7 mouse cellular contexts compared by ENCODE assay signal in the genomic region with DNA sequence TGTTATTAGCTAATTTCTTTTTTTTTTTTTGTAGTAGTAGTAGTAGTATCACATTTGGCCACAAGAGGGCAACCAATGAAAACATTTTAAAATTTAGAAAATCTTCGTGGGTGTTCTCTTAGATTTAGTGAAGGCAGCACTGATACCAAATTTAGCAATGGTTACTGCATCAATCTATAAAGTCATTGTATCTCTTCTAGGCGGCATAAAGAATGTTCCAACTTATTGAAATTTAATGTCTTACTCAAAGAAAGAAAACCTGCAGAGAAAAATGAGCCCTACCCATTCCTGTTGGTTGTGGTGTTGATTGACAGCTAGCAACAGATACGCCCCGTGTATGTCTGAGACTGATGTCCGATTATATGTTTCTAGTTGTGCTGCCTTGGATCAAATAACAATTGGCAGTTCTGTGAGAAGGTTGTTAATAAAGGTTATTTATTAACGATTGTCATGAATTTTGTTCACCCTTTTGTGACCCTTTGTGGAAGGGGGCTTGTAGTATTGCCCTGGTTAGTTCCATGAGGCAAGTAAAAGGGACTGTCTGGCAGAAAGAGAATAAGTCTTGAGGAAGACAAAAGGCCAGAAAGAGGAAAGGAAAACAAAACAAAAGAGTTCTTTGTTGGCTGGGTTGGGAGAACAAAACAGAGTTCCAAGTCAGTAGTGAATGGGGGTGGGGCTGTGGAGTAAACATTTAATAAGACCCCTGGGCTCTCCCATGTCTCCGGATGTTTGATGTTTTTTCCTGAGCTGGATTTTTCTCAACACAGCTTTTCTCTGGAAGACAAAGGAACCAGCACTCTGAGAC.
DNase-seq lines count a peak whose midpoint lies in the region; ATAC-seq and TF ChIP-seq lines count a peak whose summit lies in the region.

No protein-coding gene starts in this region.

- ATAC-seq in lung, embryonic 14.5 days (ENCODE audit: insufficient read depth) = peak; percentile 68
- no peak for ATAC-seq in embryonic facial prominence, embryonic 12.5 days (ENCODE audit: insufficient number of reproducible peaks, insufficient read depth, low FRiP score, low TSS enrichment)
- no peak for ATAC-seq in limb, embryonic 12.5 days (ENCODE audit: insufficient number of reproducible peaks, insufficient read depth, low FRiP score, low TSS enrichment, low read depth)

- no peaks in the 10 kb centered on the region for H3K9me3 ChIP-seq in lung, embryonic 14.5 days (ENCODE audit: low read depth, low read length)
- H3K9me3 ChIP-seq in embryonic facial prominence, embryonic 12.5 days = no peaks in the 10 kb centered on the region
- H3K9me3 ChIP-seq in limb, embryonic 12.5 days = no peaks in the 10 kb centered on the region

- no peak overlapping the region for H3K27ac ChIP-seq in lung, embryonic 14.5 days (ENCODE audit: low read depth)
- H3K27ac ChIP-seq in embryonic facial prominence, embryonic 12.5 days = no peak overlapping the region
- H3K27ac ChIP-seq in limb, embryonic 12.5 days = 0 out of 2 replicates have a peak overlapping the region, but pooled peaks have one; percentile 29

- peak; percentile 47 for TF ChIP-seq CTCF in lung, embryonic 14.5 days (IDR thresholded peaks at IDR 0.05; ENCODE audit: low read depth)

- H3K36me3 ChIP-seq in lung, embryonic 14.5 days (ENCODE audit: insufficient read depth) = no peaks in the 10 kb centered on the region
- H3K36me3 ChIP-seq in embryonic facial prominence, embryonic 12.5 days = no peaks in the 10 kb centered on the region
- no peaks in the 10 kb centered on the region for H3K36me3 ChIP-seq in limb, embryonic 12.5 days

- H3K27me3 ChIP-seq in lung, embryonic 14.5 days (ENCODE audit: insufficient read depth, low read length) = no peaks in the 10 kb centered on the region
- no peaks in the 10 kb centered on the region for H3K27me3 ChIP-seq in embryonic facial prominence, embryonic 12.5 days
- no peaks in the 10 kb centered on the region for H3K27me3 ChIP-seq in limb, embryonic 12.5 days

- H3K4me2 ChIP-seq in lung, embryonic 14.5 days = peak overlapping the region; percentile 49
- H3K4me2 ChIP-seq in embryonic facial prominence, embryonic 12.5 days (replicated peaks) = peak overlapping the region; percentile 34
- H3K4me2 ChIP-seq in limb, embryonic 12.5 days = peak overlapping the region; percentile 24

- no peaks in the 10 kb centered on the region for H3K4me1 ChIP-seq in lung, embryonic 14.5 days (ENCODE audit: insufficient read depth)
- H3K4me1 ChIP-seq in embryonic facial prominence, embryonic 12.5 days = 0 out of 2 replicates have a peak, but pooled peaks cover 4% of the 10 kb centered on the region
- H3K4me1 ChIP-seq in limb, embryonic 12.5 days (replicated peaks) = peaks cover 3% of the 10 kb centered on the region; the same call in 1 of the 2 replicates

- WGBS in lung, embryonic 14.5 days = 19% methylated on average over 7 of the region's 7 CpGs
- 8% methylated on average over 7 of the region's 7 CpGs for WGBS in embryonic facial prominence, embryonic 12.5 days
- WGBS in limb, embryonic 12.5 days = 29% methylated on average over 7 of the region's 7 CpGs

- H3K4me3 ChIP-seq in lung, embryonic 14.5 days (ENCODE audit: low read depth, low read length) = no peak overlapping the region
- H3K4me3 ChIP-seq in embryonic facial prominence, embryonic 12.5 days = no peak overlapping the region
- no peak overlapping the region for H3K4me3 ChIP-seq in limb, embryonic 12.5 days (replicated peaks)

- DNase-seq in lung, embryonic 14.5 days = peak; percentile 83
- no peak for DNase-seq in lung, adult 18-20 months
- DNase-seq in telencephalon, adult 2 months (ENCODE audit: low read depth, low spot score) = peak; percentile 44
- DNase-seq in c-Kit-positive CD71-positive TER-119-positive erythroid progenitor cells, embryonic 14.5 days (ENCODE audit: low spot score) = no peak
- no peak for DNase-seq in kidney, postnatal 36 days

- H3K9ac ChIP-seq in lung, embryonic 14.5 days = no peak overlapping the region
- H3K9ac ChIP-seq in embryonic facial prominence, embryonic 12.5 days = no peak overlapping the region
- H3K9ac ChIP-seq in limb, embryonic 12.5 days (replicated peaks) = no peak overlapping the region

Comparison
In these comparisons a context has a peak if more than half of its experiments do, and no peak if none do; other contexts are left out.
1. DNase-seq: peak in lung, embryonic 14.5 days (single experiment) and telencephalon, adult 2 months (single experiment); none in lung, adult 18-20 months (0 of 2), c-Kit-positive CD71-positive TER-119-positive erythroid progenitor cells, embryonic 14.5 days (single experiment) and kidney, postnatal 36 days (0 of 2).
2. Peak in every context shown above with its lines, with median percentiles within 50 percentile points of each other: H3K4me2 ChIP-seq.